ENCODE assay signal across 14 mouse cellular contexts in genomic region chr2:45270035-45270434, GRCm38 (mm10).
"Had no signal": no experiment of that assay in that cellular context is flagged by ENCODE, and none has a peak within 500 bp of the region (broad histone marks: within the 10 kb centered on the region; RNA-seq: fewer than 3 reads in every experiment).

No protein-coding gene starts in this region.

- H3K36me3 ChIP-seq: kidney, embryonic 15.5 days; liver, embryonic 13.5 days; lung, embryonic 15.5 days; midbrain, embryonic 15.5 days; neural tube, embryonic 13.5 days had no signal

- H3K9me3 ChIP-seq: kidney, embryonic 15.5 days; liver, embryonic 13.5 days; lung, embryonic 15.5 days; megakaryocyte, embryonic 14.5 days; midbrain, embryonic 15.5 days; neural tube, embryonic 13.5 days had no signal

- H3K27me3 ChIP-seq: kidney, embryonic 15.5 days; liver, embryonic 13.5 days; lung, embryonic 15.5 days; megakaryocyte, embryonic 14.5 days; midbrain, embryonic 15.5 days; neural tube, embryonic 13.5 days had no signal

- H3K9ac ChIP-seq: kidney, embryonic 15.5 days; liver, embryonic 13.5 days; liver, postnatal 0 days; lung, embryonic 15.5 days; midbrain, embryonic 15.5 days; neural tube, embryonic 13.5 days had no signal

- H3K4me1 ChIP-seq: kidney, embryonic 15.5 days; liver, embryonic 13.5 days; lung, embryonic 15.5 days; midbrain, embryonic 15.5 days; neural tube, embryonic 13.5 days had no signal

- H3K4me3 ChIP-seq: kidney, embryonic 15.5 days; liver, embryonic 13.5 days; lung, embryonic 15.5 days; megakaryocyte, embryonic 14.5 days; midbrain, embryonic 15.5 days; neural tube, embryonic 13.5 days had no signal

- H3K4me2 ChIP-seq: kidney, embryonic 15.5 days; liver, embryonic 13.5 days; lung, embryonic 15.5 days; midbrain, embryonic 11.5 days; midbrain, embryonic 15.5 days; neural tube, embryonic 13.5 days had no signal

- ATAC-seq: liver, postnatal 0 days; midbrain, embryonic 15.5 days had no signal

- DNase-seq: kidney, adult 18-20 months; kidney, postnatal 14 days; left cerebral cortex, postnatal 4 days; liver, embryonic 13.5 days; liver, postnatal 0 days; lung, postnatal 14 days; right cerebral cortex, postnatal 25 days; thymus, postnatal 4 days had no signal

- H3K27ac ChIP-seq: kidney, embryonic 15.5 days; liver, embryonic 13.5 days; lung, embryonic 15.5 days; midbrain, embryonic 15.5 days; neural tube, embryonic 13.5 days had no signal
